Mouse (Mus musculus) liver, embryonic 15.5 days (tissue): ENCODE data around the gene Krt12. TPM values are rescaled to one million over a fixed set of nuclear protein-coding genes. Genes with fewer than 3 reads are reported as not detected.
A peak's percentile ranks its signal among the peaks of the same experiment; 100 is the strongest.

Experiments
- ATAC-seq: fragments of 200-750 bp; cut with Nextera tagmentation; 2 replicates; pipeline ENCODE4 v1.8.0; 2017; ENCODE audit warnings: moderate number of reproducible peaks, mild to moderate bottlenecking, moderate library complexity; ENCODE audit not compliant: insufficient read depth
- H3K27ac ChIP-seq: fragments of 300-500 bp; sonication (generic); replicated peaks from 2 replicates; pipeline ENCODE4 v1.5.1; 2015; ENCODE audit warnings: mild to moderate bottlenecking, inconsistent platforms
- H3K27me3 ChIP-seq: fragments of 300-500 bp; sonication (generic); 2 replicates; pipeline ENCODE4 v1.6.1; 2015; ENCODE audit warnings: mild to moderate bottlenecking, inconsistent platforms
- H3K36me3 ChIP-seq: fragments of 300-500 bp; sonication (generic); replicated peaks from 2 replicates; pipeline ENCODE4 v1.6.1; 2015; ENCODE audit warnings: moderate library complexity, mild to moderate bottlenecking, inconsistent platforms
- H3K4me1 ChIP-seq: fragments of 300-500 bp; sonication (generic); replicated peaks from 2 replicates; pipeline ENCODE4 v1.6.1; 2015; ENCODE audit warnings: inconsistent platforms
- H3K4me2 ChIP-seq: fragments of 300-500 bp; sonication (generic); 2 replicates; pipeline ENCODE4 v1.6.1; 2015; ENCODE audit warnings: moderate library complexity, mild to moderate bottlenecking, inconsistent platforms
- H3K4me3 ChIP-seq: fragments of 300-500 bp; sonication (generic); replicated peaks from 2 replicates; pipeline ENCODE4 v1.5.1; 2015; ENCODE audit warnings: mild to moderate bottlenecking, inconsistent platforms
- H3K9ac ChIP-seq: fragments of 300-500 bp; sonication (generic); 2 replicates; pipeline ENCODE4 v1.6.1; 2015; ENCODE audit warnings: moderate library complexity, mild to moderate bottlenecking, inconsistent platforms
- H3K9me3 ChIP-seq: fragments of 300-500 bp; sonication (generic); replicated peaks from 2 replicates; pipeline ENCODE4 v1.6.1; 2016; ENCODE audit warnings: inconsistent platforms
- WGBS: fragments of 180-500 bp; shearing (Covaris S2); methylation state at CpG from one replicate; pipeline ENCODE4 v1.1.7; 2015; ENCODE audit warnings: mixed read lengths; ENCODE audit not compliant: insufficient replicate concordance; 5-methylcytosine and 5-hydroxymethylcytosine counted together
- polyA plus RNA-seq: library from polyadenylated mRNA; unstranded; fragments of >200 nt; fragmentation: Nextera tagmentation; extraction: Ambion mirVana; gene quantifications from 2 replicates; pipeline ENCODE4 v1.2.1, GENCODE M21; 2015

The Krt12 gene
- polyA plus RNA-seq, 1 experiment from 2014 or later, result not detected

DNA sequence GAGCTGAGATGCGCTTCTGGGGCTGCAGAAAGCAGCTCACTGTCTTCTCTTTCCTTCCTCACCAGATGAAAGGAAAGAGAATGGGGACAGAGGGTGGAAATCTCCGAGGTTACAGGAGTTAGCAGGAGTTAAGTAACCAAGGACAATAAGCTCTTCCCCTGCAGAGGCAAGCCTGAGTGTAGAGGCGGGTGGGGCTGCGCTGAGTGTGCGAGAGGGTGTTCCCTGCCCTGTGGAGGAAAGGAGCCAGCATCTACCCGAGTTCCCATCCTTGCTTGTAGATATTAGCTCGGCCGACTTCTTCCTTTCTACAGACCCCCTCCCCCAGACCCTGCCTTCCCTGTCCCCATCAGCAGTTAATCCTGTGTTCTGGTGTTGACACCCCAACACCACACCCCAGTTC is 23.2 kb downstream of the Krt12 start:
- ATAC-seq, result no peak
- WGBS, result 30% methylated on average over 8 of the region's 8 CpGs
- Histone ChIP-seq H3K27me3 (no peaks in the 10 kb centered on the region), H3K36me3 (no peaks in the 10 kb centered on the region), H3K9ac (no peak overlapping the region), H3K4me3 (no peak overlapping the region), H3K27ac (no peak overlapping the region), H3K9me3 (no peaks in the 10 kb centered on the region), H3K4me2 (no peak overlapping the region), H3K4me1 (no peaks in the 10 kb centered on the region)

DNA sequence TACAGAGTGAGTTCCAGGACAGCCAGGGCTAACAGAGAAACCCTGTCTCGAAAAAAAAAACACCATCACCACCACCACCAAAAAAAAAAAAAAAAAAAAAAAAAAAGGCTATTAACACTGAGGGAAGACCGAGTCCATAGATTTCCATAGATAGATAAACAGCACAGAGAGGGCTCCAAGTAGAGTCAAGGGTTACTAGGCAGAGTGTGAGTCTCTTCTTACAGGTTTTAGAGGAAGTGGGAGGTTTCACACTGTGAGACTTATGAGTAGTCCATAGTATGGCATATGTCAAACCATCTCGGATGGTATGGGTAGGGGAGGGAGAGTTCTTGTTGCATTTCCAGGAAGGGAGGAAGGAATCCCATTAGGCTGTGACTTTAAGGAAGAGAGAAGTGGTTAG is 24.0 kb downstream of the Krt12 start:
- WGBS, result 46% methylated on average over 3 of the region's 3 CpGs
- Histone ChIP-seq H3K27me3 (no peaks in the 10 kb centered on the region), H3K9me3 (no peaks in the 10 kb centered on the region), H3K27ac (no peak overlapping the region), H3K36me3 (no peaks in the 10 kb centered on the region), H3K4me2 (no peak overlapping the region), H3K9ac (no peak overlapping the region), H3K4me1 (no peaks in the 10 kb centered on the region), H3K4me3 (no peak overlapping the region)
- no peak for ATAC-seq

DNA sequence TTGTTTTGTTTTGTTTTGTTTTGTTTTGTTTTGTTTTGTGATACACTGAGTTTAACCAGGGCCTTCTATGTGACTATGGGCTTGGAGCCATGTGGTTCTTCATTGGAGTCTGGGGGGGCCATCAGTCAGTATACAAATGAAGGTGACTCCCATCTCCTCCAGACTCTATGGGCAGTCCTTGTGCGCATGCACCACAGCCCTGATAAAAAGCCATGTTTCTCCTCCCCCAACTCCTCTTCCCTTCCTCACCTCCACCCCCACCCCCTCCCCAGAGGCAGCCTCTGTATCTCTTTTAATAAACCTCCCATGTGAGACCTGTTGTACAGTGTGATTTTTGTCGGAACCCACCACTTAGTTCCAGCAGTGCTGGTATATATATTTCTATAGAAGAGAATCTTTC is 25.4 kb downstream of the Krt12 start:
- H3K27me3 ChIP-seq, result no peaks in the 10 kb centered on the region
- H3K36me3 ChIP-seq, result no peaks in the 10 kb centered on the region
- H3K4me3 ChIP-seq, result no peak overlapping the region
- ATAC-seq, result no peak
- 69% methylated on average over 2 of the region's 2 CpGs for WGBS
- no peak overlapping the region for H3K4me2 ChIP-seq
- H3K9me3 ChIP-seq, result no peaks in the 10 kb centered on the region
- H3K9ac ChIP-seq, result no peak overlapping the region
- no peaks in the 10 kb centered on the region for H3K4me1 ChIP-seq
- H3K27ac ChIP-seq, result no peak overlapping the region

DNA sequence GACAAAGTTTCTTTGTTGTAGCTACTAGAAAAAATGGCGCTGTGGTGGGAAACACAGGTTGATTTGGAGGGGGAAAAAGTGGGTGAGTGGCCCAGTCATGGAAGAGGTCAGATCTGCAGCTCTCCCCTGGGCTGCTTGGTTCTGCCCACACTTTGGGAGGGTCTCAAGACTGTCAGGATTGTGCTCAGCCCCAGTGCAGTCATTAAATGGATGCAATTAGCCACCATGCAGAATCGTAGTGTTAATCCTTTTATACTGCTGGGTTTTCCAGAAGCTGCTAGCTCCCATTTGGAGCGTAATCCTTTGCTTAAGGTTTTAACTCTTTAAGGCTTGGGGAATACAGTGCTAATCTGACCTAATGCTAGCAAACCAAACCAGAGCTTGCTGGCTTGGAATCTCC is 26.0 kb downstream of the Krt12 start:
- WGBS, result 32% methylated on average over 3 of the region's 3 CpGs
- no peaks in the 10 kb centered on the region for H3K27me3 ChIP-seq
- H3K27ac ChIP-seq, result no peak overlapping the region
- no peak overlapping the region for H3K4me3 ChIP-seq
- no peaks in the 10 kb centered on the region for H3K36me3 ChIP-seq
- H3K9ac ChIP-seq, result no peak overlapping the region
- no peaks in the 10 kb centered on the region for H3K4me1 ChIP-seq
- no peak overlapping the region for H3K4me2 ChIP-seq
- ATAC-seq, result no peak
- no peaks in the 10 kb centered on the region for H3K9me3 ChIP-seq

DNA sequence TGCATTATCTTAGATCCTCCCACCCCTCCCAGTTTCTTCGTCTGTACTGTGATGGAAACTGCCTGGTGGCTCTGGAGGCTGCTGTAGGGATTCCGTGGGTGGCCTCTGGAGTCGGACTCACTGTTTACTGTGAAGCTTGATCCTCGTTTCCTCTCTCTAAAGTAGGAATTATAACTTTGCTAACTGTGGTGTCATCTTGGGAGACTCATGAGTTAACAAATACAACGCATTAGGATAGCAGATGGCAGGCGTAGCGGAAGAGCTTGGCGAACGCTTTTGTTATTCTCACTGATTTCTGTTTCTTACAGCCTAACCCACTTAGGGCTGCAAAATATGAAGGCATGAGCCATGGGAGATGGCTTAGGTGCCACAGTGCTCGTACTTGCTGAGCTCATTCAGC is 29.6 kb downstream of the Krt12 start:
- H3K27ac ChIP-seq, result no peak overlapping the region
- H3K4me2 ChIP-seq, result no peak overlapping the region
- 65% methylated on average over 10 of the region's 10 CpGs for WGBS
- H3K9ac ChIP-seq, result no peak overlapping the region
- no peaks in the 10 kb centered on the region for H3K4me1 ChIP-seq
- H3K9me3 ChIP-seq, result no peaks in the 10 kb centered on the region
- H3K4me3 ChIP-seq, result no peak overlapping the region
- no peaks in the 10 kb centered on the region for H3K36me3 ChIP-seq
- no peaks in the 10 kb centered on the region for H3K27me3 ChIP-seq
- ATAC-seq, result no peak

DNA sequence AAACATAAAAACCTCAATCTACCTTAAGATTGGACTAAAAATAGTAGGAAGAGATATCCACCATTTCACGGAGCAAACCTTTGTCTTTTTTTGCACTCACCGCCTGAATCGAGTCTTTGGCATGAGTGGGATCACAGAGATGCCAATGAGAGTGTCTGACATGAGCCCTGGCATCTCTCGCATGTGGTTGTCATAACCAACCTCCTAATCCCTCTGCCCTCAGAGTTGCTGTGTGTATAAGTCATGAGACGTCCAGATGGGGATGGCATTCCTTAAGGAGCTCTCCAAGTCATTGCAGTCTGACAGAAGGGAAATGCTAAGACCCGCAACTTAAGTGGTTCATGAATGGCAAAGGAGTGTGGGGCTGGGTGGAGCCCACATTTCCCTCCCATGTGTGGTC is 30.7 kb downstream of the Krt12 start:
- peaks cover 2% of the 10 kb centered on the region for H3K27me3 ChIP-seq
- H3K27ac ChIP-seq, result no peak overlapping the region
- no peak for ATAC-seq
- H3K9ac ChIP-seq, result no peak overlapping the region
- WGBS, result 64% methylated on average over 6 of the region's 6 CpGs
- H3K4me1 ChIP-seq, result peaks cover 4% of the 10 kb centered on the region; the same call in 1 of the 2 replicates
- no peaks in the 10 kb centered on the region for H3K9me3 ChIP-seq
- H3K36me3 ChIP-seq, result no peaks in the 10 kb centered on the region
- H3K4me2 ChIP-seq, result no peak overlapping the region
- no peak overlapping the region for H3K4me3 ChIP-seq

DNA sequence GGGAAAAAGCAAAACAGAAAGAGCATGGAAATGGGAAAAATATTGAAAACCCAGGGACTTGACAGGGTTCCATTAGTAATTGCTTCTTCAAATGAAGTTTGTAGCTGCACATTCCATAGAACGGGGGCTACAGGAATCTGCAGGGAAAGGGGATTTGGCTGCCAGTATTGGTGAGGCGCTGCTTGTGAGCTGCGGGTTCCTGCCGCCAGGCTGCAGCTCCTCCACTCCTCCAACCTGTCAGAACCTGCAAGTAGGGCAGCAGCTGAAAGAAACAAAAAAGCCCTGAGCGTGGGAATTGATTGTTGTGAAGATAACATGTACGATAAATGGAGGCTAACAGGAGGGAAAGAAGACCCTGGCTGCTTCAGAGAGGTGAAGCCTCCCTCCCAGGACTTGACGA is 31.2 kb downstream of the Krt12 start:
- no peak for ATAC-seq
- no peaks in the 10 kb centered on the region for H3K9me3 ChIP-seq
- H3K9ac ChIP-seq, result no peak overlapping the region
- peaks cover 7% of the 10 kb centered on the region for H3K27me3 ChIP-seq
- H3K4me3 ChIP-seq, result no peak overlapping the region
- 56% methylated on average over 7 of the region's 7 CpGs for WGBS
- no peaks in the 10 kb centered on the region for H3K36me3 ChIP-seq
- no peak overlapping the region for H3K27ac ChIP-seq
- peaks cover 6% of the 10 kb centered on the region; the same call in 1 of the 2 replicates for H3K4me1 ChIP-seq
- no peak overlapping the region for H3K4me2 ChIP-seq

DNA sequence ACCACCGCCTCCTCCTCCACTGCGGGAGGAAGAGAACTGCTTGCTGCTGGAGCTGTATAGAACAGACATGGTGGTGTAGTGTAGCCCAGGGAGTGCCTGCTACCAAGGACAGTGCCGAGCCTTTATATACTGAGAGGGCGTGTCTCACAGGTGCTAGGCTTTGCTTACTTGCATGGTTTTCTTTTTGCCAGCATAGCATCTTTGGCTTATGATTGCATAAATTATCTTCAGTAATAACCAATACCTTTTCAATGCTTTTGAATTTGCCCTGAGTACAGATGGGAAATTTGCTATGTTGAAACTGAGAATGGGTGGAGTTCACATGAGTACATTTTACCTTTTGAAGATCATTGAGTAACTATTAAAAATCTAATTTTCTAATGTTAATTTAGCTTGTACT is 32.8 kb downstream of the Krt12 start, which contains the start of gene Krt10:
Krt10 (minus strand) TSS at position 101 of the 400 bp plus-strand sequence.
- H3K9ac ChIP-seq, result no peak within 1 kb of the TSS
- H3K27ac ChIP-seq, result no peak within 1 kb of the TSS
- H3K4me2 ChIP-seq, result no peak within 1 kb of the TSS
- H3K4me1 ChIP-seq, result peaks cover 6% of the 10 kb centered on the region; the same call in 1 of the 2 replicates
- peaks cover 11% of the 10 kb centered on the region for H3K27me3 ChIP-seq
- no peak within 1 kb of the TSS for H3K4me3 ChIP-seq
- H3K36me3 ChIP-seq, result no peaks in the 10 kb centered on the region
- H3K9me3 ChIP-seq, result no peaks in the 10 kb centered on the region
- no peak for ATAC-seq
- WGBS, result 66% methylated on average over 4 of the region's 4 CpGs

DNA sequence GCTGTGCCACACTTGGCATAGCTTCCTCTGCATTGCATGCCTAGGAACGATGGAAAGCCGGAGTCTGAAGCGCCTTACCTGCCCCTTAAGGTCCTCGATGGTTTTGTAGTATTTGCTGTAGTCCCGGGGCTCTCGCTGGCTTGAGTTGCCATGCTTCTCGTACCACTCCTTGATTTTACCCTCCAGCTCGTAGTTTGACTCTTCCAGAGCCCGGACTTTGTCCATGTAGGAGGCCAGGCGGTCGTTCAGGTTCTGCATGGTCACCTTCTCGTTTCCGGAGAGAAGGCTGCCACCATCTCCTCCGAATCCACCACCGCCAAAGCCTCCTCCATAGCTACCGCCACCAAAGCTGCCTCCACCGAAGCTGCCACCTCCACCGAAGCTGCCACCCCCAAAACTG is 33.4 kb downstream of the Krt12 start:
- peaks cover 6% of the 10 kb centered on the region; the same call in 1 of the 2 replicates for H3K4me1 ChIP-seq

DNA sequence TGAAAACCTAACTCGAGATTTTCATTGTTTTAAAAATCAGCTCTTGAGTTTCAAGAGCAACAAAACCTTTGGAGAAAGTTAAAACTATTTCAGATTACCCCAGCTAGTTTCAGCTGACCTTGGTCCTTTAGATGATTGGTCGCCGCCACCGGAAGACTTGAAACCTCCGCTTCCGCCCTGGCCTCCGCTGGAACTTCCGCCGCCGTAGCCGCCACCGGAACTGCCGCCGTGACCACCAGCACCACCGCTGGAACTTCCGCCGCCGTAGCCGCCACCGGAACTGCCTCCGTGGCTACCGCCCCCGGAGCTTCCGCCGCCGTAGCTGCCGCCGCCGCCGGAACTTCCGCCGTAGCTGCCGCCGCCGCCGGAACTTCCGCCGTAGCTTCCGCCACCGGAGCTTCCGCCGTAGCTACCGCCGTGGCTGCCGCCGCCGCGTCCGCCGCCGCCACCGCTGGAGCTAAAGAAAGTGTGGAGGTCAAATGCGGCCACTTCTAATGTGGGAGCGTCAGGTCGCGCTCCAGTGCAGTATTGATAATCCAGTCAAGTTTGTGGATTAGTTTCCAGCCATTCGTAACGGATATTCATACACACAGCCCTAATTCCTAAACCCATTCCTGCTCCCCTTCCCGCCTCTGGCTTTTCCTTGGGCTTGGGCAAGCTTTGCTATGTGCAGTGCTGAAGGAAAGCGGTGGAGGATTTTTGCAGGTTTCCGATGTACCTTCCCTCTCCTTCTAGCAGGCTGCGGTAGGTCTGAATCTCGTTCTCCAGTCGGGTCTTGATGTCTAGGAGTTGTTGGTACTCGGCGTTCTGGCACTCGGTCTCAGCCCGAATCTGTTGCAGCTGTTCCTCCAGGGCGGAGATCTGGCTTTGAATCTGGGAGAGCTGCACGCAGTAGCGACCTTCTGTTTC is 36.0 kb downstream of the Krt12 start:
- Histone ChIP-seq H3K36me3 (no peaks in the 10 kb centered on the region), H3K4me1 (peaks cover 6% of the 10 kb centered on the region; the same call in 1 of the 2 replicates), H3K9me3 (no peaks in the 10 kb centered on the region), H3K9ac (0 out of 2 replicates have a peak overlapping the region, but pooled peaks have one; percentile 20), H3K4me3 (peak overlapping the region; percentile 60), H3K27me3 (peaks cover 14% of the 10 kb centered on the region), H3K27ac (peak overlapping the region; percentile 83), H3K4me2 (peak overlapping the region; percentile 73)
- 3% methylated on average over 71 of the region's 71 CpGs for WGBS
- peak; percentile 49 for ATAC-seq

More for the DNA sequence above, 33.4 kb downstream of the Krt12 start:
- Histone ChIP-seq H3K9ac (no peak overlapping the region), H3K36me3 (no peaks in the 10 kb centered on the region), H3K27me3 (peaks cover 14% of the 10 kb centered on the region), H3K9me3 (no peaks in the 10 kb centered on the region), H3K27ac (no peak overlapping the region), H3K4me3 (no peak overlapping the region), H3K4me2 (no peak overlapping the region)
- ATAC-seq, result no peak
- 75% methylated on average over 18 of the region's 18 CpGs for WGBS

DNA sequence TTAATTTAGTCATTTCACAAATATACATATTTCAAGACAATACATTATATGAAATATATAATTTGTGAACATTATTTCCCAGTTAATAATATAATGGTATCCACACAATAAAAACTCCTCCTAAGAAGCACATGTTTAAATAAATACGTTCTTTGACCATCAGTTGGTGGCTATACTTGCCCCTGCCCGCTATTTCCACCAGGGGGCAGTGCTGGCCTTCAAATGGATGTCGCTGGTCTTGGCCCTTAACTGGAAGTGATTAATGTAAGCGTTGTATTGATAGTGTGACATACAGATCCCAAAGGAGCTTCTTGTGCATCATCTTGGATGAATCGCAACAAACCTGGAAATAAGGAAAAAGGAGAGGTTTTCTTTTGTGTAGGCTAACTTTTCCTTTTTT is 42.5 kb downstream of the Krt12 start:
- no peak overlapping the region for H3K9ac ChIP-seq
- peaks cover 6% of the 10 kb centered on the region for H3K27me3 ChIP-seq
- no peak overlapping the region for H3K27ac ChIP-seq
- no peaks in the 10 kb centered on the region for H3K9me3 ChIP-seq
- H3K36me3 ChIP-seq, result no peaks in the 10 kb centered on the region
- no peak overlapping the region for H3K4me3 ChIP-seq
- no peaks in the 10 kb centered on the region for H3K4me1 ChIP-seq
- WGBS, result 11% methylated on average over 5 of the region's 5 CpGs
- H3K4me2 ChIP-seq, result no peak overlapping the region
- no peak for ATAC-seq
